Mouse (Mus musculus) limb, embryonic 13.5 days (tissue): Measurements from ENCODE around the gene Hoxa1. TPM values are rescaled to one million over a fixed set of nuclear protein-coding genes. Genes with fewer than 3 reads are reported as not detected.

Experiments used
- ATAC-seq: fragments of 200-750 bp; cut with Nextera tagmentation; 2 replicates; pipeline ENCODE4 v1.8.0; 2017; ENCODE audit warnings: low read depth, moderate number of reproducible peaks, moderate TSS enrichment; ENCODE audit not compliant: low FRiP score
- H3K27ac ChIP-seq: fragments of 300-500 bp; sonication (generic); 2 replicates; pipeline ENCODE4 v1.5.1; 2015; ENCODE audit warnings: inconsistent platforms, mild to moderate bottlenecking, moderate library complexity
- H3K27me3 ChIP-seq: fragments of 300-500 bp; sonication (generic); 2 replicates; pipeline ENCODE4 v1.6.1; 2015; ENCODE audit warnings: mild to moderate bottlenecking, inconsistent platforms
- H3K36me3 ChIP-seq: fragments of 300-500 bp; sonication (generic); 2 replicates; pipeline ENCODE4 v1.6.1; 2015; ENCODE audit warnings: inconsistent platforms, mild to moderate bottlenecking, moderate library complexity
- H3K4me1 ChIP-seq: fragments of 300-500 bp; sonication (generic); 2 replicates; pipeline ENCODE4 v1.6.1; 2015; ENCODE audit warnings: inconsistent platforms
- H3K4me2 ChIP-seq: fragments of 300-500 bp; sonication (generic); replicated peaks from 2 replicates; pipeline ENCODE4 v1.6.1; 2015; ENCODE audit warnings: inconsistent platforms, mild to moderate bottlenecking, moderate library complexity
- H3K4me3 ChIP-seq: fragments of 300-500 bp; sonication (generic); 2 replicates; pipeline ENCODE4 v1.5.1; 2015; ENCODE audit warnings: moderate library complexity, mild to moderate bottlenecking, inconsistent platforms
- H3K9ac ChIP-seq: fragments of 300-500 bp; sonication (generic); 2 replicates; pipeline ENCODE4 v1.6.1; 2015; ENCODE audit warnings: mild to moderate bottlenecking, inconsistent platforms
- H3K9me3 ChIP-seq: fragments of 300-500 bp; sonication (generic); 2 replicates; pipeline ENCODE4 v1.6.1; 2016; ENCODE audit warnings: inconsistent platforms
- WGBS: fragments of 180-500 bp; shearing (Covaris S2); methylation state at CpG from one replicate; pipeline ENCODE4 v1.1.7; 2015; 5-methylcytosine and 5-hydroxymethylcytosine counted together
- polyA plus RNA-seq: library from polyadenylated mRNA; unstranded; fragments of >200 nt; fragmentation: Nextera tagmentation; extraction: Ambion mirVana; gene quantifications from 2 replicates; pipeline ENCODE4 v1.2.1, GENCODE M21; 2015

Hoxa1 gene
- polyA plus RNA-seq, 1 experiment from 2014 or later, result 1.1 TPM

DNA sequence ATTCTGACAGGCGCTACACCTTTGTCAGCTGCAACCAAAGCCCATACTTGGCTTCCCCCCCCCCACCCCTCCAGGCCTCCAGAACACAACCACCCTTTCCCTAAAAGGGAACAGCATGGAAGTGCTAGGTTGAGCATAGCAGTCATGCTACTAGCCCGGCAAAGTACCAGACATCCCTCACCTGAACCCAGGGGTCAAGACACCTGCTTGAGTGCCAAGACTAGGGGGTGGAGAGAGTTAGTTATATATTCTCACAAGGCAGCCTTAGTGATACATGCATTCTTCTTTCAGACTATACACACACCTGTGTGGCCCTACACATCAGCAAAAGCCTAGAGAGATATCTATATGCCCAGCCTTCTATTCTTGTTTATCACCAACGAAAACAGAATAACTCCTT lies 27.7 kb upstream of the Hoxa1 start:
- no peak overlapping the region for H3K4me2 ChIP-seq
- WGBS, result 31% methylated on average over 3 of the region's 3 CpGs
- no peak overlapping the region for H3K4me3 ChIP-seq
- H3K27me3 ChIP-seq, result peaks cover 82% of the 10 kb centered on the region
- no peak overlapping the region for H3K9ac ChIP-seq
- no peak overlapping the region for H3K27ac ChIP-seq
- H3K4me1 ChIP-seq, result peaks cover 52% of the 10 kb centered on the region
- no peaks in the 10 kb centered on the region for H3K9me3 ChIP-seq
- no peak for ATAC-seq
- no peaks in the 10 kb centered on the region; the same call in 1 of the 2 replicates for H3K36me3 ChIP-seq

DNA sequence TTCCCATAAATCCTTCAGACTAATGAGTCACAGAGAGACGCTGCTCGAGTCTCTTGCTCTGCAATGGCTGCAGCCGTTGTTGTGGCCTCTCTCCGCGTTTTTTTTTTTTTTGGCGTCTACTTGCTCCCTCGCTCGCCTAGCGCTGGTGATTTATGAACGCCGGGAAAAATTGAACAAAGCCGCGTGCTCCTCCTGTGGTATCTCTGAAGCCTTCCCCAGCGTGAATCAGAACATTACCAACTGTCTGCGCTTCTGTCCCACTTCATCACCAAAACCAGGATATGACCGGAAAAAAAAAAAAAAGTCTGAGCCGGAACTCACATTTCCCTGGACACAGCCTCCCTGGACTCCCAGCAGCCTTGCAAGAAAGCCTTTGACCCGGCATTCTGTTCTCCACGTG lies 27.1 kb upstream of the Hoxa1 start:
- Histone ChIP-seq H3K4me2 (peak overlapping the region; percentile 31; the same call in 1 of the 2 replicates), H3K9ac (no peak overlapping the region), H3K9me3 (no peaks in the 10 kb centered on the region), H3K27ac (no peak overlapping the region), H3K4me1 (peaks cover 50% of the 10 kb centered on the region), H3K4me3 (no peak overlapping the region; the same call in 1 of the 2 replicates), H3K27me3 (peaks cover 82% of the 10 kb centered on the region), H3K36me3 (no peaks in the 10 kb centered on the region; the same call in 1 of the 2 replicates)
- no peak for ATAC-seq
- 5% methylated on average over 19 of the region's 19 CpGs for WGBS

DNA sequence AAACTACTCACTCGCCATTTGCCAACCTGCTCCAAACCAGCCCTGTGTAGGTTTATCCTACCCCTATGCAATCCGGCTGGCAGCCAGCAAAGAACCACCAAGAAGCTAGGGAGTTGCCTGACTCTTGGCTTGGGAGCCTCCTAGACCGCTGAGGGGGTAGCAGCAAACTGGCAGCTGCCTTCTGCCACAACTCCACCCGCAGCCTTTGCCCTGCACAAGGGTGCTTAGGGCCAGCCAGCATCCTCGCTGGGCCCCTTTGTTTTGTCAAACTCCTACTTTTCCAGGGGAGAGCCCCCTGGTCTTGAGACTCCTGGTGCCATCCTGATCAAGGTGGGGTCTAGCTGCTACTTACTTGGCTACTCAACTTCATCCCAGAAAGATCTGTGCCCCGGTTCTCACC lies 26.6 kb upstream of the Hoxa1 start:
- H3K27me3 ChIP-seq, result peaks cover 82% of the 10 kb centered on the region
- H3K36me3 ChIP-seq, result no peaks in the 10 kb centered on the region; the same call in 1 of the 2 replicates
- 25% methylated on average over 6 of the region's 6 CpGs for WGBS
- no peak for ATAC-seq
- H3K4me2 ChIP-seq, result no peak overlapping the region
- peaks cover 50% of the 10 kb centered on the region for H3K4me1 ChIP-seq
- no peaks in the 10 kb centered on the region for H3K9me3 ChIP-seq
- H3K9ac ChIP-seq, result no peak overlapping the region
- no peak overlapping the region for H3K4me3 ChIP-seq
- no peak overlapping the region for H3K27ac ChIP-seq

DNA sequence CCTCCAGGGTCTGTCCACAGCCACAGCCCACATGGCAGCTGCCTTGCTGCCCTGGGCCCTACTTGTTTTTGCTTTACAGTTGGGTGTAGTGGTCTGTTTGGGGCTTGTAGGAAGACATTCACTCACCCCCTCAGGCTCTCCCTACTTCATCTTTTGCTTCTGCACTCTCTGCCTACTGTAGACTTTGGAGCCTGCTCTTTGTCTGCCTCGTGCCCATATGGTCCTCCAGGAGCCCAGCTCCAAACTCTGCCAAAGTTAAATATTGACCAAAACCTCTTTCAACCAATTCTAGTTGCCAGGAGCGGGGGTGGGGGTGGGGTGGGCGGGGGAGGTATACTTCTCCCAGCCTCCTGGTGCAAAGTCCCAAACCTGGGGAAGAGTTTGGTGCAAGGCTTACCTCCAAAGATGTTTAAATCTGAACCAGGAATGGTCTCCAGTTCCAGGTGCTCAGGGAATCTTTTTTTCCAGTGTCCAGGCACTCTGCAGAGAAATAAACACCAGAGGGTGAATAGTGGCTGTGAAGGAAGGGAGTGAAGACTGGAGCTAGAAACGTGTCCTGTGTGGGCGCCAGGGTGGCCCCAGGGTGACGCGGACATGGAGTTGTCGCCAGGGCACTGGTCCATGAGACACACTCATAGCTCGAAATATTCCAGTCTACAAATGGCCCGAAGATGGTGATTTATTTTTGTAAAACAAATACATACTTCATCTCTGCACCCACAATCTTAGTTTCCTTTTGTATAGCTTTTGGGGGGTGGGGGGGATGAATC lies 25.4 kb upstream of the Hoxa1 start:
- no peak overlapping the region for H3K4me3 ChIP-seq
- no peaks in the 10 kb centered on the region; the same call in 1 of the 2 replicates for H3K36me3 ChIP-seq
- WGBS, result 32% methylated on average over 10 of the region's 10 CpGs
- H3K9me3 ChIP-seq, result no peaks in the 10 kb centered on the region
- H3K27ac ChIP-seq, result no peak overlapping the region
- no peak overlapping the region for H3K9ac ChIP-seq
- H3K4me1 ChIP-seq, result peaks cover 50% of the 10 kb centered on the region
- H3K27me3 ChIP-seq, result peaks cover 83% of the 10 kb centered on the region
- ATAC-seq, result no peak
- H3K4me2 ChIP-seq, result no peak overlapping the region

DNA sequence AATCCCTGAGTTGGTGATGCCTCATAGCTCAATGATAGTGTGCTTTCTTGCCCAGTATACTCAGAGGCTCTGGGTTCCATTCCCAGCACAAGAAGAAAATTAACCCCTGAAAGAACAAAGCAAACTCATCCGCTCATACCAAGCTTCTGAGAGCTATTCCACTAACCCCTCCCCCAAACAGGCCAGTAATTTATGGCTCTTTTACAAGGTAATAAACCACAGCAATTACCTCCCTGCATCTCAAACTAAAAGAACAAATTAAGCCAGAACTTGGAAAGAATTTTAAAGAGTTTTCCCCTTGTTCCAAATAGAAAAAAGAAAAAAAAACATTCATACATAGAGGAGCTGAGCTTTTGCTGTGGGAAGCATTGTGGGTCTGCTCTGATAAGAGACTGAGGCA lies 24.7 kb upstream of the Hoxa1 start:
- no peaks in the 10 kb centered on the region for H3K9me3 ChIP-seq
- WGBS, result 23% methylated on average over 1 of the region's 1 CpGs
- no peak overlapping the region for H3K4me3 ChIP-seq
- H3K4me2 ChIP-seq, result no peak overlapping the region
- no peak for ATAC-seq
- peaks cover 86% of the 10 kb centered on the region for H3K27me3 ChIP-seq
- no peak overlapping the region for H3K9ac ChIP-seq
- H3K4me1 ChIP-seq, result peaks cover 54% of the 10 kb centered on the region
- no peak overlapping the region for H3K27ac ChIP-seq
- no peaks in the 10 kb centered on the region; the same call in 1 of the 2 replicates for H3K36me3 ChIP-seq

DNA sequence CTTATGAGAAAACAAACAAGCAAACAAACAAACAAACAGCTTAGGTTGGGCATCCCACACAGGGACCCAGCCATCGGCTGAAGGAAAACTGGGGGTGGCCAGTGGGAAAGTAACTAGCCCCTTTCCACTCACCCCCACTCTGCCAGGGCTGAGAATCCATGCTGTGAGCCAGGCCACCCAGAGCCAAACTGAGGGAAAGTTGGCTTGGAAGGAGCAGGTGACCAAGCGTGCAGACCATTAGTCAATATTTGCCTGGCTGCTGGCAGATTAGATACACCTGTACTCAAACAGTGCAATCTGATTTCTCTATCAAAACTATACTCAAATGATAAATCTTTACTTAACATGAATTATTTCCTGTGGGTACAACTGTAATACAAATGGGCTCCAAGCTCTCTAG lies 23.9 kb upstream of the Hoxa1 start:
- Histone ChIP-seq H3K4me2 (no peak overlapping the region), H3K4me1 (peaks cover 61% of the 10 kb centered on the region), H3K4me3 (no peak overlapping the region), H3K36me3 (no peaks in the 10 kb centered on the region; the same call in 1 of the 2 replicates), H3K27me3 (peaks cover 87% of the 10 kb centered on the region), H3K27ac (no peak overlapping the region), H3K9me3 (no peaks in the 10 kb centered on the region), H3K9ac (no peak overlapping the region)
- no peak for ATAC-seq
- 54% methylated on average over 2 of the region's 2 CpGs for WGBS

DNA sequence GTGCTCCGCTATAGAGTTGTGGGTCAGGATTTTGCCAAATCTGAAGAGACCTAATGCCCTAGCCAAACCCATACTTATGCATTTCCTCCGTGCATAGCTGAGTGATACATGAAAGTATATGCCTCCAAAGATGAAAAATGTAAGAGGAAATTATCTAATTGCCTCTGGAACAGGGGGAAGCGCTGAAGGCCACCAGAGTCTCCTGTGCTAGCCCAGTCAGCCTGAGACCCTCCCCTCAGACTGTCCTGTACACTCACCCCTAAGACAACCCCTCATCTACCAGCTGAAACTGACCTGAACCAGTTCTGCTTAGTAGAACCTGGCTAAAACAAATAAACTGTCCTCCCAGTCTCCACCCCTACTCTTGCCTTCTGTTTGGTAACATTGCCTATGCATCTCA lies 22.6 kb upstream of the Hoxa1 start:
- WGBS, result 56% methylated on average over 3 of the region's 3 CpGs
- peaks cover 72% of the 10 kb centered on the region for H3K4me1 ChIP-seq
- no peak overlapping the region for H3K27ac ChIP-seq

DNA sequence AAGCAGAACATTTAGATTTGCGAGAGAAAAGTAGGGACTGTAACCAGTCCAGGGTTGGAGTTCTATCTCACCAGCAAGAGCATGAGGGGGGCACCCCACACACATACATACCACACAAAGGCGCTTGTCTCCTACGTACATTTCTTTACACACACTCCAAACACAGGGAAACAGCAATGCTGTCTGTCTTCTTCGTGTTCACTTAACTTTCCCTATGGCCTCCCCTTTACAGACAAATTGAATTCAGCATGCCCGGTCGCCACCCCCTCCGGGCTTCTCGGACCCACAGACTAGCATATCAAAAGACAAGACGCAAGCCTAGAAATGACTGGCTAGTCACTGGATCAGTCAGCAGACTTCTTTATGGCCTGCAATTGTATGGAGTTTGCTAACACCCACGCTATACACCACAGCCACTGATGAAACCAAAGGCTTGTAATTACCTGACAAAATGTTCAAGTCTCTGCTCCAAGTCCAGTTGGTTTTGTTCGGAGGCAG lies 22.1 kb upstream of the Hoxa1 start:
- Histone ChIP-seq H3K9ac (no peak overlapping the region), H3K9me3 (no peaks in the 10 kb centered on the region), H3K4me1 (peaks cover 72% of the 10 kb centered on the region), H3K4me3 (no peak overlapping the region), H3K27ac (no peak overlapping the region), H3K36me3 (no peaks in the 10 kb centered on the region; the same call in 1 of the 2 replicates), H3K4me2 (no peak overlapping the region), H3K27me3 (peaks cover 79% of the 10 kb centered on the region)
- no peak for ATAC-seq
- WGBS, result 33% methylated on average over 11 of the region's 11 CpGs

More for the DNA sequence above, 22.6 kb upstream of the Hoxa1 start:
- Histone ChIP-seq H3K27me3 (peaks cover 83% of the 10 kb centered on the region), H3K4me2 (no peak overlapping the region), H3K9me3 (no peaks in the 10 kb centered on the region), H3K36me3 (no peaks in the 10 kb centered on the region; the same call in 1 of the 2 replicates), H3K9ac (no peak overlapping the region), H3K4me3 (no peak overlapping the region)
- no peak for ATAC-seq

DNA sequence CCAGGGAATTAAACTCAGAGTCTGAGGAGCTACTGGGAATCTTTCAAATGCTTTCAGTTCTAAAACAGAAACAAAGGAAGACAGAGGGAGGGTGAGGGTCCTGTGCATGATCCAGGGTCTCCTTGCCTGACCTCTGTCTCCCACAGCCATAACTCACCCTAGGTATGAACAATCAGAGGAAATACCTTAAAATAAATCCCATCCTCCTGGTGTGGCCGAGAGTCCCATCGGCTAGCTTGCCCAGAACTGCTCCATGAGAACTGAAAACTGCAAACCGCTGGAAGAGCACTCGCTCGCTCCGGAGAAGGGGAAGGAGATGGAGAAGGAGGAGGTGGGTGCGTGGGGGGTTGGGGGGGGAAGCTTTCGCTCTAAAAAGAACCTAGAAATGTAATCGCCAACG lies 21.6 kb upstream of the Hoxa1 start:
- no peak overlapping the region for H3K27ac ChIP-seq
- H3K9me3 ChIP-seq, result no peaks in the 10 kb centered on the region
- 26% methylated on average over 10 of the region's 10 CpGs for WGBS
- H3K4me2 ChIP-seq, result peak overlapping the region; percentile 37
- H3K9ac ChIP-seq, result no peak overlapping the region
- H3K4me3 ChIP-seq, result 0 out of 2 replicates have a peak overlapping the region, but pooled peaks have one; percentile 4
- no peaks in the 10 kb centered on the region; the same call in 1 of the 2 replicates for H3K36me3 ChIP-seq
- peaks cover 80% of the 10 kb centered on the region for H3K27me3 ChIP-seq
- H3K4me1 ChIP-seq, result peaks cover 72% of the 10 kb centered on the region
- no peak for ATAC-seq

DNA sequence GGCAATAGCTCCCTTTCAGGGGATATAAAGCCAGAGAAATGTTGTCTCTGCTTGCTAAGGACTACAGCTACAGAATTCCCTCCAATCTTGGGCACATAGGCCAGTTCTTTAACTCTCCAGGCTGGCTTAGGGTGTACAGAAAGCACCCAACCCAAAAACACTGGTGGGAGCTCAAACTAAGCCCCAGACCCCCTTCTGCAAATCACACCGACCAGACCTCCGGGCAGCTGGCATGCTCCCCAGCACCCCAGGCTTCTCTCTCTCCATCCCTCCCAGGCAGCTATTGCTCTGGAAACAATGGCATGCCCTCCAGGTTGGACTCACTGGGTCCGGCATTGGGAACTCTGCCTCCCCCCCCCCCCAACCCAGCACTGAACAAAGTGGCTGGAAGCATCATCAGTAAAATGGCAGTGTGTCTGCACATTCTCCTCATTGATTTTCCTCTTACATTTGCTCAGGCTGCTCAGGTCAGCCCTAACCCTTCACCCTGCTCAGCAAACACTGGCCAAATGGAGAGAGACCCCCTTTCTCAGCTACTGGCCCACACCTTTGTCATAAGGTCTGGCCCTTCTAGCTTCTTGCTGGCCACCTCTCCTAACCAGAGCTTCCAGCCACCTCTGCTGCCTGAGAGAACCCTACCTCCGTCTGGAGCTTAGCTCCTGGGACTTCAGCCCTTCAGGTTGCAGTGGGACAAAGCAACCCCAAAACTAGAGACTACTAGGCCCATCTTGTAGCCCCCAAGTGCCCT lies 21.0 kb upstream of the Hoxa1 start:
- peak overlapping the region; percentile 37 for H3K4me2 ChIP-seq
- peaks cover 74% of the 10 kb centered on the region for H3K27me3 ChIP-seq
- peaks cover 67% of the 10 kb centered on the region for H3K4me1 ChIP-seq
- no peak overlapping the region for H3K9ac ChIP-seq
- WGBS, result 30% methylated on average over 4 of the region's 4 CpGs
- H3K27ac ChIP-seq, result no peak overlapping the region
- H3K9me3 ChIP-seq, result no peaks in the 10 kb centered on the region
- ATAC-seq, result no peak
- 0 out of 2 replicates have a peak overlapping the region, but pooled peaks have one; percentile 4 for H3K4me3 ChIP-seq
- no peaks in the 10 kb centered on the region; the same call in 1 of the 2 replicates for H3K36me3 ChIP-seq

DNA sequence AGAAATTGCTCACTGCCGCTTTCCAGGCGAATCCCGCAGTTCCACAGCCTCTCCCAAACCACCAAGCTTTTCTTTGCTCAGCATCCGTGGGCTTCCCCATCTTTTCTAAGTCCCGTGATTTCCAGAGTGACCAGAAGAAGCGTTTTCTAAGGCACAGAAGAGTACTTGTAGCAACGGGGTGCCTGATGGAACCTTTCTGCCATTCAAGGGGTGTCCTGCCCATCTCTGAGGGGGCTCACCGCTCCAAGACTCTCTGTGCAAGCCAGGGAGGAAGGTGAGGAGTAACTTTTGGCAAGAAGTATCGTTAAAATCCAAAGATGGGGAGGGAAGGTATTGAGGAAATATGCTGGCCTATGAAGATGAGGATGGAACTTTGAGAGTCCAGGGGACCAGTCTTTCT lies 19.7 kb upstream of the Hoxa1 start:
- Histone ChIP-seq H3K9me3 (no peaks in the 10 kb centered on the region), H3K36me3 (no peaks in the 10 kb centered on the region; the same call in 1 of the 2 replicates), H3K27ac (no peak overlapping the region), H3K9ac (no peak overlapping the region), H3K4me1 (peaks cover 66% of the 10 kb centered on the region), H3K27me3 (peaks cover 65% of the 10 kb centered on the region), H3K4me3 (peak overlapping the region; percentile 47), H3K4me2 (peak overlapping the region; percentile 70)
- 16% methylated on average over 9 of the region's 9 CpGs for WGBS
- ATAC-seq, result no peak
